Mouse (Mus musculus): ENCODE measurements around the gene Ihh. TPM values are rescaled to one million over a fixed set of nuclear protein-coding genes. Genes with fewer than 3 reads are reported as not detected.

Ihh gene
- polyA plus RNA-seq, 1 experiment from 2014 or later: 1.6 TPM

DNA sequence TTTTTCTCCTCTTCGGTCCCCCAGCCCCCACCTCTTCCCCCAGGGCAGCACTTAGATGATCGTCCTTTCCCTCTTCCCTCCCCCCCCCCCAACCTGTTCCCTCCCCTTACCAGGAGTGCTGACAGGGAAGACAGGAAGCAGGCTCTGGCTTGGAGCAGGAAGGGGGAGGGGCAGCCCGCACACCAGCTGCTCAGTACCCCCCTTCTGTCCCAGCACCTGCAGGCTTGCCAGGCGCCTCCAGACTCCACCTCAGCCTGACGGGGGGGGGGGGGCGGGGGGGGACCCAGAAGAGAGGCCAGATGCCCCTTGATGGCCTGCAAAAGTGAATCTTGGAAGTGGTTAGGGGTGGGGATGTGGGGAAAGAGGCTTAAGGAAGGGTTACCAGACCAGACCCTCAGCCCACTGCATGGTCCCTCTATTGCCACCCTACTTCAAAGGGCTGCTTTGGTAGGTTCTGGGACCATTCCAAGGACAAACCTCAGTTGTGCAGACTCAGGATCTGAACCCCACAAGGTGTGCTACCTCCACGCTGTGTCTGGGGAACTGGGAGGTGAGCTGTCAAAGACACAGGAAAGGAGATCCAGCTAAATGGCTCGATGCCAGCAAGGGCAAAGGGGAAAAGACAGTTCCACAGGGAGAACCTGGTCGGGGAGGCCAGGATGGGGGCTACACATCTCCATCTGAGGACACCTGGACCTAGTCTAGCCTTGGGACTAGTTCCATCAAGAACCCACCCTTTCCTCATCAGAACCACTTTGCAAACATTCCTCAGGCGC lies 52.6 kb downstream of the Ihh start:
- Histone ChIP-seq H3K36me3 (no peaks in the 10 kb centered on the region), H3K9me3 (replicated peaks) (no peaks in the 10 kb centered on the region), H3K27ac (replicated peaks) (no peak overlapping the region), H3K4me1 (peaks cover 15% of the 10 kb centered on the region), H3K4me2 (replicated peaks) (no peak overlapping the region), H3K9ac (no peak overlapping the region), H3K27me3 (peaks cover 95% of the 10 kb centered on the region), H3K4me3 (replicated peaks) (no peak overlapping the region)
- no peak for ATAC-seq (ENCODE audit: insufficient number of reproducible peaks, low FRiP score, low TSS enrichment, low read depth)
- 5% methylated on average over 7 of the region's 10 CpGs for WGBS

- Histone ChIP-seq H3K9ac (no peak overlapping the region), H3K9me3 (replicated peaks) (no peaks in the 10 kb centered on the region), H3K36me3 (no peaks in the 10 kb centered on the region), H3K27me3 (peaks cover 95% of the 10 kb centered on the region), H3K27ac (replicated peaks) (no peak overlapping the region), H3K4me1 (peaks cover 18% of the 10 kb centered on the region), H3K4me2 (replicated peaks) (no peak overlapping the region), H3K4me3 (replicated peaks) (no peak overlapping the region)
- ATAC-seq (ENCODE audit: insufficient number of reproducible peaks, low FRiP score, low TSS enrichment, low read depth): no peak
- WGBS: 4% methylated on average over 7 of the region's 7 CpGs
These were observed 53.5 kb downstream of the Ihh start for GRCm38 (mm10) chr1:74897976-74898375.

MicroRNA genes within 50 kb of the gene (microRNA counts, 519-probe panel; counts per million panel counts)
- 2,730 counts per million, percentile 64 among the panel's probes with 10 or more counts for microRNA mmu-miR-375

Small RNA genes within 50 kb of the gene (microRNA-seq; reads per million reads assigned to microRNA genes)
- gene Mir375 (ENCODE audit: borderline number of aligned reads): 2,886 reads per million, percentile 85 among the genes with 10 or more reads in this experiment

Other genes with a start within 250 kb of the Ihh start
- gene Cyp27a1, start 238.1 kb downstream of the Ihh start, polyA plus RNA-seq (2015; fragmentation: Nextera tagmentation; extraction: Ambion mirVana): 16.9 and 17.0 TPM in 2 replicates
- gene Prkag3, start 202.5 kb downstream of the Ihh start, polyA plus RNA-seq (2015; fragmentation: Nextera tagmentation; extraction: Ambion mirVana): 5.7 and 7.5 TPM in 2 replicates
- gene Wnt6, start 179.8 kb downstream of the Ihh start, polyA plus RNA-seq (2015; fragmentation: Nextera tagmentation; extraction: Ambion mirVana): 37.6 and 40.1 TPM in 2 replicates
- gene Wnt10a, start 160.2 kb downstream of the Ihh start, polyA plus RNA-seq (2015; fragmentation: Nextera tagmentation; extraction: Ambion mirVana): 13.3 and 16.3 TPM in 2 replicates
- 0.12 and 0.13 TPM in 2 replicates for gene Cdk5r2, start 96.7 kb downstream of the Ihh start, polyA plus RNA-seq (2015; fragmentation: Nextera tagmentation; extraction: Ambion mirVana)
- 0.24 and 0.43 TPM in 2 replicates for gene Fev, start 66.3 kb downstream of the Ihh start, polyA plus RNA-seq (2015; fragmentation: Nextera tagmentation; extraction: Ambion mirVana)
- gene Cryba2, start 58.5 kb downstream of the Ihh start, polyA plus RNA-seq (2015; fragmentation: Nextera tagmentation; extraction: Ambion mirVana): 0.63 and 1.8 TPM in 2 replicates
- gene Cfap65, start 16.1 kb downstream of the Ihh start, polyA plus RNA-seq (2015; fragmentation: Nextera tagmentation; extraction: Ambion mirVana): 2.2 and 4.1 TPM in 2 replicates
- gene Nhej1, start 173.5 kb upstream of the Ihh start, polyA plus RNA-seq (2015; fragmentation: Nextera tagmentation; extraction: Ambion mirVana): 9.6 and 9.9 TPM in 2 replicates
- 0.32 and 0.37 TPM in 2 replicates for gene Slc23a3, start 182.2 kb upstream of the Ihh start, polyA plus RNA-seq (2015; fragmentation: Nextera tagmentation; extraction: Ambion mirVana)
- 45.3 TPM in 2 replicates for gene Cnppd1, start 191.0 kb upstream of the Ihh start, polyA plus RNA-seq (2015; fragmentation: Nextera tagmentation; extraction: Ambion mirVana)
- 53.8 and 54.2 TPM in 2 replicates for gene Retreg2, start 191.1 kb upstream of the Ihh start, polyA plus RNA-seq (2015; fragmentation: Nextera tagmentation; extraction: Ambion mirVana)
- 46.5 and 51.2 TPM in 2 replicates for gene Zfand2b, start 217.0 kb upstream of the Ihh start, polyA plus RNA-seq (2015; fragmentation: Nextera tagmentation; extraction: Ambion mirVana)
- 20.7 and 23.3 TPM in 2 replicates for gene Abcb6, start 228.7 kb upstream of the Ihh start, polyA plus RNA-seq (2015; fragmentation: Nextera tagmentation; extraction: Ambion mirVana)
- gene Ankzf1, start 240.5 kb upstream of the Ihh start, polyA plus RNA-seq (2015; fragmentation: Nextera tagmentation; extraction: Ambion mirVana): 27.9 and 30.2 TPM in 2 replicates
- 32.5 and 37.7 TPM in 2 replicates for gene Atg9a, start 240.5 kb upstream of the Ihh start, polyA plus RNA-seq (2015; fragmentation: Nextera tagmentation; extraction: Ambion mirVana)

All from embryonic facial prominence, embryonic 15.5 days (tissue).